ENCODE assay signal across 20 mouse cellular contexts in the genomic region with DNA sequence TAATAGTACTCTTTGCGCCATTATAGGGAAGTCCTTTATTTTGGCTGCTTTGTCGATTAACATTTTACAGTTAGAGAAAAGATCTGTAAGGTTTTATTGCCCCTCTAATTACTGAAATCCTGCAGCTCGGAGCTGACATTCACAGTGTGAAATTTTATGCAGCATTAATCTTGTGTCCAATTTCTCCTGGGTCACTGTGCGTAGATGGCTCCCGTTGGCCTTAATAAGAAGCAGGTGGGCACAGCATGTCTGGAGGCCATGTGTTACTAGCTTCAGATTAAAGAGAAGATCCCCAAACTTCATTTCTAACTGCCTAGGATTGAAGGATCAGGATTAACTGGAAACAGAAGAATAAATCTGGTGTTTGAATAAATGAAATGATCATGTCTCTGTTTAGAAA.
DNase-seq lines count a peak whose midpoint lies in the region; ATAC-seq lines count a peak whose summit lies in the region.
"Had no signal": no experiment of that assay in that cellular context is flagged by ENCODE, and none has a peak within 500 bp of the region (broad histone marks: within the 10 kb centered on the region; RNA-seq: fewer than 3 reads in every experiment).

No protein-coding gene starts in this region.

- no peak overlapping the region for H3K9ac ChIP-seq in limb, embryonic 13.5 days
- no peak overlapping the region for H3K9ac ChIP-seq in kidney, embryonic 16.5 days (replicated peaks; ENCODE audit: low read length)
- H3K9ac ChIP-seq: embryonic facial prominence, embryonic 12.5 days; hindbrain, embryonic 12.5 days; liver, embryonic 15.5 days had no signal

- 53% methylated on average over 5 of the region's 5 CpGs for WGBS in embryonic facial prominence, embryonic 10.5 days
- 14% methylated on average over 5 of the region's 5 CpGs for WGBS in limb, embryonic 13.5 days
- 52% methylated on average over 5 of the region's 5 CpGs for WGBS in kidney, embryonic 16.5 days

- H3K4me1 ChIP-seq in embryonic facial prominence, embryonic 10.5 days: no peaks in the 10 kb centered on the region
- H3K4me1 ChIP-seq in limb, embryonic 13.5 days: no peaks in the 10 kb centered on the region
- no peaks in the 10 kb centered on the region for H3K4me1 ChIP-seq in kidney, embryonic 16.5 days (ENCODE audit: insufficient read depth, low read length)
- H3K4me1 ChIP-seq: embryonic facial prominence, embryonic 12.5 days; hindbrain, embryonic 12.5 days; liver, embryonic 15.5 days had no signal

- peak; percentile 44 for DNase-seq in embryo, embryonic 10 days (ENCODE audit: low spot score)
- no peak for DNase-seq in embryo, embryonic 9.5 days (ENCODE audit: extremely low spot score)
- peak; percentile 54 for DNase-seq in Muller cell, postnatal 12 days (ENCODE audit: inconsistent ontology term)
- peak; percentile 44 for DNase-seq in embryonic facial prominence, embryonic 10.5 days (ENCODE audit: low spot score)
- no peak for DNase-seq in heart, postnatal 36 days
- no peak for DNase-seq in gastrocnemius, postnatal 25 days
- DNase-seq: adrenal gland, adult 8-10 months; cerebellum, adult 18-20 months; gastrocnemius, postnatal 10 days; layer of hippocampus, postnatal 36 days; lung, postnatal 10 days; spleen, adult 18-20 months; thymus, adult 18-20 months had no signal

- no peaks in the 10 kb centered on the region for H3K36me3 ChIP-seq in embryonic facial prominence, embryonic 10.5 days (replicated peaks)
- H3K36me3 ChIP-seq in limb, embryonic 13.5 days: no peaks in the 10 kb centered on the region
- H3K36me3 ChIP-seq in kidney, embryonic 16.5 days (ENCODE audit: insufficient read depth, low read length): no peaks in the 10 kb centered on the region
- H3K36me3 ChIP-seq: embryonic facial prominence, embryonic 12.5 days; hindbrain, embryonic 12.5 days; liver, embryonic 15.5 days had no signal

- no peaks in the 10 kb centered on the region for H3K9me3 ChIP-seq in embryonic facial prominence, embryonic 10.5 days
- H3K9me3 ChIP-seq in limb, embryonic 13.5 days: no peaks in the 10 kb centered on the region
- H3K9me3 ChIP-seq in kidney, embryonic 16.5 days (ENCODE audit: low read length): no peaks in the 10 kb centered on the region
- H3K9me3 ChIP-seq: embryonic facial prominence, embryonic 12.5 days; hindbrain, embryonic 12.5 days; liver, embryonic 15.5 days had no signal

- H3K27me3 ChIP-seq in embryonic facial prominence, embryonic 10.5 days (replicated peaks; ENCODE audit: low read depth, poor library complexity, severe bottlenecking): no peaks in the 10 kb centered on the region
- no peaks in the 10 kb centered on the region for H3K27me3 ChIP-seq in limb, embryonic 13.5 days
- H3K27me3 ChIP-seq in kidney, embryonic 16.5 days (ENCODE audit: insufficient read depth, low read length): no peaks in the 10 kb centered on the region
- H3K27me3 ChIP-seq: CH12.LX; embryonic facial prominence, embryonic 12.5 days; hindbrain, embryonic 12.5 days; liver, embryonic 15.5 days had no signal

- H3K4me2 ChIP-seq in limb, embryonic 13.5 days (replicated peaks): no peak overlapping the region
- H3K4me2 ChIP-seq in kidney, embryonic 16.5 days (replicated peaks; ENCODE audit: low read depth, low read length): no peak overlapping the region
- H3K4me2 ChIP-seq: embryonic facial prominence, embryonic 12.5 days; hindbrain, embryonic 12.5 days; liver, embryonic 15.5 days had no signal

- ATAC-seq in limb, embryonic 13.5 days (ENCODE audit: low FRiP score, low read depth): peak; percentile 24; the same call in 1 of the 2 replicates
- ATAC-seq in kidney, embryonic 16.5 days (ENCODE audit: low FRiP score, low TSS enrichment): no peak
- ATAC-seq: intestine, postnatal 0 days had no signal

- intact Hi-C loops in heart, postnatal 36 days (cut with DNase I): no loop called here

- no peak overlapping the region for H3K27ac ChIP-seq in embryonic facial prominence, embryonic 10.5 days (replicated peaks)
- H3K27ac ChIP-seq in limb, embryonic 13.5 days: no peak overlapping the region
- no peak overlapping the region for H3K27ac ChIP-seq in kidney, embryonic 16.5 days (ENCODE audit: low read length)
- H3K27ac ChIP-seq: embryonic facial prominence, embryonic 12.5 days; hindbrain, embryonic 12.5 days; liver, embryonic 15.5 days had no signal

- H3K4me3 ChIP-seq in embryonic facial prominence, embryonic 10.5 days: no peak overlapping the region
- no peak overlapping the region for H3K4me3 ChIP-seq in limb, embryonic 13.5 days
- no peak overlapping the region for H3K4me3 ChIP-seq in kidney, embryonic 16.5 days (ENCODE audit: low read length)
- H3K4me3 ChIP-seq: embryonic facial prominence, embryonic 12.5 days; hindbrain, embryonic 12.5 days; liver, embryonic 15.5 days had no signal

Comparison
In these comparisons a context has a peak if more than half of its experiments do, and no peak if none do; other contexts are left out.
1. DNase-seq: peak in embryo, embryonic 10 days (single experiment), Muller cell, postnatal 12 days (single experiment) and embryonic facial prominence, embryonic 10.5 days (single experiment); none in embryo, embryonic 9.5 days (single experiment), heart, postnatal 36 days (0 of 2) and gastrocnemius, postnatal 25 days (single experiment).